Mouse (Mus musculus): Measurements from ENCODE around the gene Ahnak2. TPM values are rescaled to one million over a fixed set of nuclear protein-coding genes. Genes with fewer than 3 reads are reported as not detected.
"Not testable (repeated sequence)": the region's sequence is repeated elsewhere in the genome, so short reads cannot be mapped to it uniquely, and the experiment has no call there.

Ahnak2 gene
- total RNA-seq, 4 experiments from 2014 or later, result 7.6 to 17.7 (median 14.5) TPM

DNA sequence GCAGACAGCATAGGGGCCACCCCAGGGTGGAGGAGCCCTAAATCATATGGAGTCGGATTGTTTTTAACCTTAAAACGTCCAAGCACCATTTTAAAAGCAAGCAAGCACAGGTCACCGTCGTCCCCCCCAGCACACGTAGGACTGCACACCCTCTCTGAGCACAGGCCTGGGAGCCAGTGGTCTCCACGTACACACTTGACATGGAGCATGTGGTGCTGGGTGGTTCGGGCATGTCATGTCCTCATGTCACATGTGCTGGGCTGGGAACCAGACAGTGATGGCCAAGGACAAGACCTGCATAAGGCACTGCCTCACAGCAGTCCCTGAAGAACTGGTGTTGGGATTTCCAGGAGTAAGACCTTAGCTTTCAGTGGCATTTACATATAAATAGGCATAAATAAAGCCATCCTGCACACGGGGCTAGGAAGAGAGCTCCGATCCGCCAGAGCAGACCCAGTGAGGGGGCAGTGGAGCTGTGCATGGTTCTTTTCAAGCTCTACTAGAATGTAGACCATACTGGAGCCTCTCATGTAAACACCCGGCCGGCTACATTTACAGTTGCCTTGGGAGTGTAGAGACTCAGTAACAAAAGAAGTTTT lies 18.0 kb upstream of the Ahnak2 start:
- DNase-seq, result no peak

DNA sequence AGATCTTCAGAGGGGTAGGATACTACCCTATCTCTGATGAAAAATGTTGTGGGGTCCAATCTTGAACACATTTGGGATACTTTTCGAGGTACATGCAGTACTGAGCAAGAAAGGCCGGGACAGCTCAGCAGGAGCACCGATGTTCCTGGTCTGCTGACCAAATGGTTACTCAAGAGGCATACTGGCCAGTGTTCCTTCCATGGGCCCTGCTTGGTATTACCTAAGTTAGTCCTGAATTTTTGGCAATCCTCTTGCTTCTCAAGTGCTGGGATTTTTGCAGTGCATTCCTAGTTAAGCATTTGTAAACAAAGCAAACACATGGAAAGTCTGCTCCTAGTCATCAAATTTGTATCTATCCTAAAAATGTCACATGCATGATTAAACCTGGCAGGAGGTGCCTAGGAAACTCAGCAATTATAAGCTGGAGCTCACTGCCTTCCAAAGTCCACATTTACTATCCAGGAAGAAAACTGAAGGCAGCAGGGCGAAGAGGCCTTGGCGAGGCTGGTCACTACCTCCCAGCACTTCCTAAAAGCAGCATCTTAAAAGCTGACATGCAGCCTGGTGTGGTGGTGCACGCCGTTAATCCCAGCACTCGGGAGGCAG lies 16.7 kb upstream of the Ahnak2 start:
- no peak for DNase-seq

DNA sequence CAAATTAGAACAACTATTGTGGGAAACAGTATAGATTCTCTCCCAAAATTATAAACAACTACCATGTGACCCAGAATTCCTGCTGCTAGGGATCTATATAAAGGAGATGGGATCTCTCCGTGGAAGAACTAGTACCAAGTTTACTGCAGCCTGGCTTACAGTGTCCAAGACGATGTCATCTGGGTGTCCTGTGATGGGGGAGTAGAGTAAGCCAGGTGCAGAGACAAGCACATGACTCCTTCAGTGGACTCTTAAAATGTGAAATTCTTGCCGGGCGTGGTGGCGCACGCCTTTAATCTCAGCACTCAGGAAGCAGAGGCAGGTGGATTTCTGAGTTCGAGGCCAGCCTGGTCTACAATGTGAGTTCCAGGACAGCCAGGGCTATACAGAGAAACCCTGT lies 14.4 kb upstream of the Ahnak2 start:
- DNase-seq, result not testable (repeated sequence)

DNA sequence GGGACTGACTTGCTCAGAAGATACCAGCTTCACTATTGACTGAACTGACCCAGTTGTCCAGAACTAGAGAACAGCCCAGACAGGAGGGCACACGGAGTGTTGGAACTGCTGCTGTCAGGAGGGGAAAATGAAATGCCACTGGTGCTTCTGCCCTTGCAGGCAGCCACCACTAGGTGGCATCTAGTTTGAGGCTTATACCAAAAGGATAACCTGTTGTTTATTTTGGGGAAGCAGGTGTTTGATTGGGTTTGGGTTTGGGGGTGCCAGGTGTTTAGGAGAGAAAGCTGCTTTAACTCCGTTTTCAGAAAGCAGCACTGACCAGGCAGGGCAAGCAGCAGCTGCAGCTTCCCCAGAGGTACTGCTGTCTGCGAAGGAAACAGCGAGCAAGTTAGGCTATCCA lies 13.8 kb upstream of the Ahnak2 start:
- DNase-seq, result no peak

DNA sequence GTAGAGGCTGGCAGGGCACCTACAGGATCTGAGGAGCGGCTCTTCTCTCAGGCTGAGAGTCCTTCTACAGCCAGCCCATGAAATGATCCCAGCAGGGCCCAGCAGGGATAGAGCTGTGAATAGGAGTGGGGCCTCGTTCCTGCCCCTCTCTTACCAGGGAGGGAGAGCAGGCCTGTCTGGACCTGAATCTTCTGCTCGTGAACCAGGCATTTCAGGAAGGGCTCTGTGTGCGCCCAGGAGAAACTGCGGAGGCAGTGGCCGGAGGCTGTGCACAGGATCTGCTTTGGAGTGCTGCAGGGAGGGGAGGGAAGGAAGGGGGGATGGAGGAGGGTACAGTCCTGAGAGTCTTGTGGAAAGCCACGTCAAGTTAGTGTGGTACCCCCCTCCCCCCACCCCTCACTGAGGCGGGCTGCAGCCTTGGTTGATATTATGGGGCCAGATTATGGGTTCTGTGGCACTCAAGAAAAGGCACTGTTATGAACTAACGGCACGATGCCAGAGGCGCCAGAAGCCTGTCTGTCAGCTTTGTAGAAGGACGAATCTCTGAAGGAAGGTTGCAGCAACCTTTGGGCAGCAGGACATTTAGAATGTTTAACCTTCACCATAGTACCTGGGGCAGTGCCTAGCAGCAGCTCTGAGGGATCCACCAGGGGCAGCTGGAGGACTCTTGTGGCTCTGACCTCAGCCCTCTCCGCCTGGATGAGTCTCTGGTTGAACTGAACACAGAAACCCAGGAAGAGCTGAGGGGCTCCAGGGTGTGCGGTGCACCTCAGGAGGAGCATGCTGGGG lies 12.4 kb upstream of the Ahnak2 start:
- DNase-seq, result no peak

DNA sequence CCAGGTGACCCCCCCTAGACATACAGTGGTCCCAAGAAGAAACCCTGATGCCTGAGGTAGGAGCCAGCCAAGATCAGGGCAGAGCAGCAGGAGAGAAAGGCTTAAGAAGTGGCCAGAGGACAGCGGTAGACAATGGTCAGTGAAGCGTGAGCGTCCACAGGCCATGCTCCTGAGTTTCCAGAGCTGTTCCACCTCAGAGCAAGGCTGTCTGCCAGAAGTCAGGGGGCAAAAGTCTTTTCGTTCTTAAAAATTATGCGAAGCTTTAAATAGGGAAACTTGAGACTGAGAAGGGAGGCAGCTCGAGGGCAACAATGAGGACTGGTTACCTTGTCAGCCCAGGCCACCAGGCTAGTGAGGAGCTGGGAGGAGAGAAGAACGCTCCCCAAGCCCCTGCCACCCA lies 10.9 kb upstream of the Ahnak2 start:
- DNase-seq, result no peak

DNA sequence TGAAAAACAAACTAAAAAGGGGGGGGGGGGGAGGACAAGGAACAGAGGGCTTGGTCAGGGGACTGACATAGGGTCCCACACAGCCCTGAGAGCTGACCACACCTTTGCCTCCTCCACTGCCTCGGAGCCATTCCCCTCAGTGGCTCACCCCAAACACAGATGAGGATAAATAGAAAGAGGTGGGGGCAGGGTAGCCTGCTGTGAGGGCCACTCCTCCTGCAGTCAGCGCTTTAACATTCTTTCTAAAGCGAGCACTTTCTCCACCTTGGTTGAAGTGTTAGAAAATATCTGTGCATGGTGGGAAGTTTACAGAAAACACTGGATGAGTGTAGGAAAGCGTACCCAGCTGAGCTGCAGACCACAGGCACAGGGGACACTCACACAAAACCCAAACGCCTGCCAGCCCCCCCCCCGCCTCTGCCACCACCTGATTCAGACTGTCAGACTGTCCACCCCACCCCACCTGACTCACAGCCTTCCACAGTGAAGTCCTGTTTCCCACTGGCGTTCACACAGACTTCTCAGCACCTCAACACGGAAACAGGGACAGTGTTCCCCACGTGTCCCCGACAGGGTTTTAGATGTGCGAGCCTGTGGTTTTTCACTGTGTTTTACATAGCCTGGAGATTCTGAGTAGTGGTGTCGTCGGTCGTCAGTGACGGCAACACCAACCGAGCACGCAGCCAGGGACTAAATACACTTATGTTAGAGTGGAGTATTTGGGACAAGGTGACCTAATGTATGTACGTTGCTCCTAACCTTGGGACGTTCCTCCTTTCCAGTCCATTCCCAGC lies 7.8 kb upstream of the Ahnak2 start:
- no peak for DNase-seq

DNA sequence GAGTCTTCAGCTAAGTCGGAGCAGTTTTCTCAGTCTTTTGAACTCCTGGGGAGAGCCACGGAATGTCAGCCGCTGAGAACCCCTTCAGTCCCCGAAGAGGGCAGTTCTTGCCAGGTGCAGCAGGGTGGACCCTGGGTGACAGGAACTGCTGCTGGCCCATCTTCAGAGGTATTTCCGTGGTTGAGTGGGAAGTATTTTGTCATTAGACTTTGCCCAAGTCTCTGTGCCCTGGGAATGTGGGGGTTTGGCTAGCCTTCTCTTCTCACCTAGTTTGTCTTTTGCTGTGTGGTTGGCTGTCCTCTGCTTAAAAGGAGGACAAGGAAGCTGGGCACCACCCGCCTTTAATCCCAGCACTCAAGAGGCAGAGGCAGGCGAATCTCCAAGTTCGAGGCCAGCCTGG lies 7.2 kb upstream of the Ahnak2 start:
- DNase-seq, result no peak

DNA sequence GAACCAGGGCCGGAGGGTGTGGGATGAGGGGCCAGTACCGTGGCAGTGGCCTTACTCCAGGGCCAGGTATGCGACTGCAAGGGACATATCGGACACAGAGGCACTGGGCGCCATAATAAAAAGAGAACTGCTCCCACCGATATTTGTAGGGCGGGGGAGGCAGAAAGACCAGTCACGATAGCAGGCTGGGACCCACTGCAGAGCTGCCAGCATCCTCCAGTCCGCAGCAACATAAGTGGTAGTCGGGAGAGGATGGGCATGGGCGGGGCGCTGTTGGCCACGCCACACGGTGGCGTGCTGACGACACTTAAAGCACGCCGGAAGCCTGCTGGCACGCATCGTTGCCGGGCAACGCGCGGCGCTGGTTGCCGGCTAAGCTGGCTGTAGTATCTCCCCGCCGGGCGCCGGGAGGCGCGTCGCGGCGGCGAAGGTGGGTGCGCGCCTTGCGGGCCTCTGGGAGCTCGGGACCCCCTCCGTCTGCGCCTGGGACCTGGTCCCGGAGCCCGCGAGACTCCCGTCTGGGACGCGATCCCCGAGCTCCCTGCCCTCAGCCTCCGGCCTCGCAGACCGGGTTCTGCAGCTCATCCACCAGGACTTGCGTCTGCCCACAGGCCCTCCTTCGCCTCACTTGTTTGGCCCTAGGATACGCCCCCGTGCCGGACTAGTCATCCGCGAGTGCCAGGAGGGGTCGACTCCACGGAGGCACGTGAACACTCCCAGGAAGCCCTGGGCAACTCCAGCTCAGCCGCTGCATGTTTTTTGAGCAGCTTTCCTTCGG lies 6.3 kb upstream of the Ahnak2 start, which contains the start of gene Clba1:
Clba1 (plus strand) TSS at position 351 of the 778 bp plus-strand sequence.
- DNase-seq, result peak; percentile 90

DNA sequence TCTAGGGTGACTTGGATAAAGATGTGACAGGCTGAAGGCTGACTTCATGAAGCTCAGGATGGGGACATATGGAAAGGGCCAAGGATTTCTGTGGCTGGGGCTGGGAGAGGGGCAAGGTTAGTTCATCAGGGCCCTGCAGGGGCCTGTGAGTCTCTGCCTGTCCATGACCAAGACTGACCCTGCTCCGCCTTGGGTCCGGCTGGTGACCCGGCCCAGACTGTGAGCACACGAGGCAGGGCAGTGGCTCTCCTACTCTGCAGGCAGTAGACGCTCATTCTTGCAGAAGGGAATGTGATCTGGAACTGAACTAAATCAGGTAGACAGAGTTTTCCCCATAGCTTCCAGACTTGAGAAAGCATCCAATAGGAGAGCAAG lies 5.7 kb upstream of the Ahnak2 start:
- DNase-seq, result no peak

DNA sequence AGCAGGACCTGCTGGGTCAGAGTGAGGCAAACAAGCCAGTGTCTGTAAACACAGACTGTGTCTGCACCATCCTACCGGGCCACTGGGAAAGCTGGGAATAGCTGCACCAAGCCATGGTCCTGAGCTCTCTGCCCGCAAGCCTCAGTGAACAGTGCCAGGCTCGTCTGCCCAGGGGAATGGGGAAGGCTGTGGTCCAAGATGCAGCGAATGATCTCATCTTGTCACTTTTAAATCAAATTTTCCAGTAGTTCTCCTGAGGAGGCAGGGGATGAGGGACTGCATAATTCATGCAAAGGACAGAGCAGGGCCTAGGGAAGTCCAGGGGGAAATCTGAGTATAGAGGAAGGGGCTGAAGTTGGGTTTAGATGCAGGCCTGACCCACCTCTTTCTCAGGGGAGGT lies 5.3 kb upstream of the Ahnak2 start:
- no peak for DNase-seq

DNA sequence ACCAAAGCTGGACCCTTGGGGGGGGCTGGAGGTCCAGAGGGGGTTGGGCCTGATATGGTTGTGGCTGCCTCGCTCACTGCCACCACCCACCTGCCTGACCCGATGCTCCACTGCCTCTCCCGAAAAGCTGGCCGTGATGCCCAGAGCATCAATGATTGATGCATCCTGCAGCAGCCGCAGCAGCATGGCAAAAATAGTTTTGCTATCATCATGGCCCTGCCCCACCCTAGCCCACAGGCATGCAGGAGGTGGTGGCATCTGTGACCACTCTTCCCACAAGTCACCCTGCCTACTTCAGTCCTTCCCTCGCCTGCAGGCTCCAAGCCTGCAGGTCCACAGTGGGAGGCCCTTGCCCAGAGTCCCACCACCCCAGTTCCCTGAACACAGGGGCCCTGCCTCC lies 3.6 kb upstream of the Ahnak2 start:
- no peak for DNase-seq

DNA sequence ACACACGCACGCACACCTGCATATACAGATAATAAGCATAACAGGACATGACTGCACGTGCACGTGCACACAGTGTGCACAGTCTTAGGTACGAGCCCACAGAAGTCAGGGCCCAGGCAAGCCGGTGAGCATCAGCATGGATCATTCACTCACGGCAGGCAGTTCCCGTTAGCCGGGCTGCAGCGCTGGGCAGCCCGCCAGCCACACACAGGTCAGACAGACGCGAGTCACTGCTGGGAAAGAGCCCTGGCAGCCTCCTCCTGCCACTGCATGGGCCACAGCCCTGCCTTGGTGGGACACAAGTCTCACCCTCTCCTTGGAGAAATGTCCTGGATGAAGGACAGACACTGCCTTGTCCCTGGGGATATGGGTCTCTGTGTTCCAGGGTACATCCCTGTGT lies 1.6 kb upstream of the Ahnak2 start:
- no peak for DNase-seq

DNA sequence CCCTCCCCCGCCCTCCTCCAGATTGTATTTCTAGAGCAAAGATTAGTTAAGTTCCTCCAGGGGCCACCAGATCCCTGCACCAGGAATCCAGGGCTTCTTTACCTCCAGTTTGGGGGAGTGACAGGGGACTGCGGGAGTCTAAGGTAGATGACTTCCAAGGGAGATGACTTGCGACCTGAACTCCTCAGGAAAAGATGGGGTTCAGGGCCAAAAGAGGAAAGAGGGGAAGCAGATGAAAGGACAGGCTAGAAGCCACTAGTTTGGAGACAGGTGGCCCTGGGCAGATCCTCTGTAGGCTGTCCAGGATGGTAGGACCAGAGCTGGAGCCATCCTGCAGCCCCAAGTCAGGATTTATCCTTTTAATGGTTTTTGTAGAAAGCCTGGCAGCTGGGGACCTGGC lies 460 bp upstream of the Ahnak2 start:
- no peak for DNase-seq

DNA sequence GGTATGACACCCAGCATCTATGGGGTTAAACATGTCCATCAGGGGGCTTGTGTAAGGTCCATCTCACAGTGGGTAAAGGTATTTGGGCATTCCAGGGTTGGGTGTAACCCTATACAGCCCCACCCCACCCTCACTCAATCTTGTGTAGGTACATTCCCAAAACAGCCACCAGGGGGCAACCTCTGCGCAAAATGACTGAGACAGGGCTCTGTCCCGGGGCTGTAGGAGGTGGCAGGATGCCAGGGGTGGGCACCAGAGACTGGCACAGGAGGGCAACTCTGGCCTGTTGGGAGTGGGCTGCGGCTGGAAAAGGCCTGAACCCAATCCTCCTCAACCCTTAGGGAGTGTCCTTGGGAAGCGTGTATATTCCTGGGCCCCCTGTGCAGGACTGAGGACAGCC lies 2.0 kb downstream of the Ahnak2 start:
- peak; percentile 41 for DNase-seq

DNA sequence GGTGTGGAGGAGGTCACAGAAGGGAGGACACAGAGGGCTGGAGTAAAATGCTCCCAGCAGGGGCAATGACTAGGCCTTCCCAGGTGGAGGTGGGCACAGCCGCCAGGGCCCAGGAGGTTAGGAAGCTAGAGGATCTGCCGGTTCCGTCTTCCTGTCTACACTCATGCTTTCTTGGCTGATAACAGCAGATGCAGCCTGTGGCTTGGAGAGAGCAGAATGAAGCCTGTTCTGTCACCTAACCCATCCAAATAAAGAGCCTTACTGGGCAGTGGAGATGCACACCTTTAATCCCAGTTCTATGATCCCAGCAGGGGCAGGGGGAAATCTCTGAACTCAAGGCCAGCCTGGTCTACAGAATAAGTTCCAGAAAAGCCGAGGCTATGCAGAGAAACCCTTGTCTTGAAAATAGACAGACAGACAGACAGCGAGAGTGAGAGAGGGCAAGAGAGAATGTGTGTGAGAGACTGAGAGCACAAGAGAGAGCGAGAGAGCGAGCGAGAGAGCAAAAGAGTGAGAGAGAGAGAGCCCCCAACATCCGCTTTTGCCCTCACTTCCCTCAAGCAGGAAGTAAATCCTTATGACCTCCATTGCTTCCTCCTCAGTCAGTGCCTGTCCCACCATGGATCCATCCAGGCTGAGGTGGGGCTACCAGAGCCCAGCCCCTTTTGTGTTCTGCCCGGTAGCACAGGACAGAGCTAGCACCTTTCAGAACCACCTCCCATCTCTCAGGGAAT lies 3.1 kb downstream of the Ahnak2 start:
- DNase-seq, result no peak

DNA sequence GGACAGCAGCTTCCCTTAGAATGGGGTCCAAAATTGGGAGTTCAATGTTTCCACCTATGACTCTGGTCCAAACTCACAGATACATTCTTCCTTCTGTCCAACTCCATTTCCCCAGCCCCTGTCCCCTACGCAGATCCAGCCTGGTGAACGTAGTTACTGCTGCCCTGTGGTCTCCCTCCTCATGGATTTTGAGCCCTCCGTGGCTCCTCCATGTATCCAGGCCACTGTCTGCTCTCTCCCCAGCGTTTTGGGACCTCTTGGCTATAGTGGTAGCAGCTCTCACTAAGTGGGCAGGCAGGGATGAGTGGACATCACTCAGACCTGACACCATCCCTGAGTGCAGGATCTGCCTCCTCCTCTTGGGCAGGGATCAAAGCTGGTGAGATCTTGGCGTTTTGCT lies 3.7 kb downstream of the Ahnak2 start:
- DNase-seq, result no peak

DNA sequence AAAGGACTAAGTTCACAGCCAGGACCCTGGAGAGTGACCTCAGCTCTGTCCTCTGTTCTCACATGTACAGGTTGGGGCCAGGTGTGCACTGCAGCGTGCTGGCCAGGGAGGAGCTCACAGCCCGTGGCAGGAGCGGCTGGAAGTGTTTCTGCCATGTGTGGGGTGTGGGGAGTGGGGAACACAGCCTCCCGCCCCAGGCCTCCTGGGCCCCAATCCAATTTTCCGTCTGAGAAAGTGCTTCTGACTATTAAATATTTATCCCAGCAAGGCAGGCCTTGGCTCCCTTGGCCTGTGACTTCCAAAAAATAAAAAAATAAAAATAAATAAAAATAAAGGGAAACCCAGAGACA lies 4.2 kb downstream of the Ahnak2 start:
- DNase-seq, result no peak

DNA sequence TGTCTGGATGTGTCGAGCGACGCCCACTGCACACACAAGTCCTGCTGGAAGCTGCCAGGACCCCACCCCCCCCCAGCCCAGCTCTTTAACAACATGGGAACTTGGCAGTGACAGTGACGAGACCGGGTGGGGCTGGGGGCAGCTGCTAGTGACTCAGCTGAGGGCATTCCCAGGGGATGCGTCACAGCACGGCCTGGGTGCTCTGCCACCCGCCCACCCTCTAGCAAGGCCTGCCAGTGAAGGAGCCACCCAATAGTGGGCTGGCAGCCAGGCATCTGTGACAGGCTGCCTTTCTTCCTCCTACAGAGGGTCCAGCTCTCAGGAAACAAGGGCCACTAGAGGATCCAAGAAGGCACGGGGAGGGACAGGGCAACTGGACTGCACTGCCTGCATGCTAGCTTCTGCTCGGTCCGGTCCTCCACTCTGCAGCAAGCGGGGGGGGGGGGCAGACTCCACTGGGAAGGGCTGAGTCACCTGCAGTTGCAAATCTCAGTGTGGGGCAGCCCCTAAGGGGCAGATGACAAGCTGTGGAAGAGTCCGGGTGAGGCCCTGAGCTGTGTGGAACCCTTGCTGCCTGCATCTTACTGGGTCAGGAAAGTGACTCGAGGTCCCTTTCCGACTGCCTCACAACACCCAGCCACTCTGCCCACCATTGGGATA lies 4.7 kb downstream of the Ahnak2 start:
- DNase-seq, result peak; percentile 58

DNA sequence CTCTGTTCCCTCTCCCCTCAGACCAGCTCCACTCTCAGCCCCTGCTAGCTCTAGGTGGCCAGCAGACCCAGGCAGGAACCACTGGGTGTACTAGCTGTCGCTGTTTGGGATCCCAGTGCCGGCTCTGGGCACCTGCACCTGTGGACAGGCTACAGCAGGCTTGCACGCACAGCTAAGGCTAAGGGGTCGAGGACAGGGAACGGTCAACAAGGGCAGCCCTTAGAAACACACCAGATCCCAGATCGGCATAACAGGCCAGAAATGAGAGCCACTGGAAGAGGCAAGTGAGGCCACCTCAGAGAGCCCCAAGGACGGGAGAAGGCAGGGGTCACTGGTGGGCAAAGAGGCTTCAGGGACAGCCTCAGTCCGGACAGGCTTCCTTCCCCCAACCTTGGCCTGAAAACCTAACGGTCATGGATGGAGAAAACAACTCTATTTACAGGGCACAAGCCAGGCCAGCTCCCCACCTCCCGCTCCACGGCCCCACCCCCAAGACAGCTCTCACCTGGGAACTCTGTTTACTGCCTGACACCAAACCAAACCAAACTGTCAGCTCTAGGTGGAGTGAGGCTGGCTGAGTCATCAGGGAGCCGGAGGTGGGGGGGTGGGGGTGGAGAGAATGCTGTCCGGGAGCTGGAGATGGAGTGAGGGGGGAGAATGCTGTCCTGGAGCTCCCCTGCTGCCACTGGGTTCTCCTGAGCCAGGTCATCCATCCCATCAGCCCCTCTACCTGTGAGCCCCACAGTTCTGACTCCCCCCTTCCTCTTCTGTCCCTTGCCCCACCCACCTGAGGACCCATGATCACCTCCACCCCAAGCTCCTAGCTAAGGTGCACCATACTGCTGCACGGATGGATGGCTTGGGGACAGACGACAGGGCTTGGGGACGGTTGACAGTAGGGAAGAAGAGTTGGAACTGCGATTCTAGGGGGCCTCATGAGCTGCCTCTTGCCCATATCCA lies 5.6 kb downstream of the Ahnak2 start:
- no peak for DNase-seq

All from adrenal gland, adult 8-10 months (tissue).